Mouse (Mus musculus): ENCODE measurements around the gene Ado.

Ado gene

DNA sequence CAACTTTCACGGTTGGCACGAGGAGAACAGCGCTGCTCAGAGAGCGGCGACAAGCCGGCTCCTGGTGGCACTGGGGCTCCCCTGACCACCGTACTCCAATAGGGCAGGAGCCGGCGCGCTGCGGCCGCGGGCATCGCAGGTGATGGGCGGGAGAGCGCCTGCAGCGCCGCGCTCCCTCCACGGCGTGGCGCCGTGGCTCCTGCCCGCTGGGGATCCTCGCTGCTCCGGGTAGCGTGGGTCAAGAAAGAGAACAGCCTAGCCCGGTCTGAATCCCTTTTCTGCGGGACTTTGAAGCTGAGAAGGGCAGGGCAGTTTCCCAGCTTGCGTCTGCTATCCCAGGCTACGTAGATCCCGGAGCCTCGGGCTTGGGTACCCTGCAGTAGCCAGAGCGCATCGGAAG lies 12.8 kb downstream of the Ado start:
- DNase-seq: peak; percentile 79

GRCm38 (mm10) chr10:67535256-67535655 lies 13.5 kb downstream of the Ado start, which contains the start of gene Egr2:
Egr2 (plus strand) TSS chr10:67535475.
- DNase-seq: peak; percentile 68

DNA sequence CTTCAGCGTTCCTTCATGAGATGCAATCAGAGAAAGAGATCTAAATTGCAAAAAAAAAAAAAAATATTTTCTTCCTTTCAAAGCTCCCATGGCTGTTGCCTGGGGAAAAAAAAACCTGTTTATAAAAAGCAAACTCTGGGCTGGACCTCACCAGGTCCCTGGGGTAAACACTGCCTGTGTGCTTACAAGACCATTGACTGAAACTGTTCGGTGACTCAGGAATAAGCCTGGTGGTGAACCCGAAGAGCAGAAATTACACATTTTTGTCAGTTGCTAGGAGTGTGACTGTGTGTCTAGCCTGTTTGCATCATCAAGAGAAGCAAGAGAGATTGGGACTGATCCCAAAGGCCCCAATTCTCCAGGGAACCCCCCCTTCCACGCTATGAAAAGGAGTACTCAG lies 19.0 kb downstream of the Ado start:
- DNase-seq: no peak

- DNase-seq: no peak
These were observed 22.3 kb downstream of the Ado start for GRCm38 (mm10) chr10:67526435-67526834.

- no peak for DNase-seq
These were observed 24.1 kb downstream of the Ado start for GRCm38 (mm10) chr10:67524694-67525093.

DNA sequence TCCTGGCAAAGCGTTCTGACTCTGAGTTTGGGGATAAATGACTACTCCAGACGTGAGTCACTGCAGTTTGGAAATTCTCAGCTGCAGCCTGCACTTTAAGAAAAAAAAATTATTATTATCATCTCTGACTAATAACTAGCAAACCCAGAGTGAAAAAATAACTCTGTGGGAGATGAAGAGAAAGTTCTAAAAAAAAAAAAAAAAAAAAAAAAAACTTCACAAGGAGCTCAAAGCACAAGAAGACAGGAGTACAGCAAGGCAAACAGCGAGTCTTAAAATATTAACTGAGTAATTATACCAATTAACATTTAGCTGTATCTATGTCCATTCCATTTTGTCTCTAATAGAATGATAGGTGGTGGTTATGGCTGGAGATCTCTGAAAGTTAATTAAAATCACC lies 24.6 kb downstream of the Ado start:
- no peak for DNase-seq

- DNase-seq: no peak
These were observed 30.0 kb downstream of the Ado start for GRCm38 (mm10) chr10:67518733-67519132.

GRCm38 (mm10) chr10:67512871-67513270 lies 35.9 kb downstream of the Ado start:
- DNase-seq: no peak

DNA sequence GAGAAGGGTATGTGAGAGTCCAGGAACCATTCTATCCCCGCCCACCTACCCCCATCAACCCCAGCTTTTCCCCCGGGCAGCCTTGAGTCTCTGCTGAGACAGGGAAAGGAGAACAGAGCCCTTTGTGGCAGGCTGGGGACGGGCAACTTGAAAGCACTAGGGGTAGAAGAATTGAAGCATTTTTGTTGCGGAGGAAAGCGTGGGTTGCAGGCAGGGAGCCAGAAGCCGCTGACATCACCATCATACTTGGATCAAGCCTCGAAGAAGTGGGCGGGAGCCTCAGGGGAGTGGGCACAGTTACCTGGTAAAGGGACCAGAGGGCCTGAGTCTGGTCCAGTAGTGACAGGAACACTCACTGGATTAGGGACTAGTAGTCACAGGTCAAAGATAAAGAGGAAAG lies 36.5 kb downstream of the Ado start:
- peak; percentile 9 for DNase-seq

- no peak for DNase-seq
These were observed 43.5 kb downstream of the Ado start for GRCm38 (mm10) chr10:67505248-67505647.

- no peak for DNase-seq
These were observed 44.7 kb downstream of the Ado start for GRCm38 (mm10) chr10:67504046-67504445.

DNA sequence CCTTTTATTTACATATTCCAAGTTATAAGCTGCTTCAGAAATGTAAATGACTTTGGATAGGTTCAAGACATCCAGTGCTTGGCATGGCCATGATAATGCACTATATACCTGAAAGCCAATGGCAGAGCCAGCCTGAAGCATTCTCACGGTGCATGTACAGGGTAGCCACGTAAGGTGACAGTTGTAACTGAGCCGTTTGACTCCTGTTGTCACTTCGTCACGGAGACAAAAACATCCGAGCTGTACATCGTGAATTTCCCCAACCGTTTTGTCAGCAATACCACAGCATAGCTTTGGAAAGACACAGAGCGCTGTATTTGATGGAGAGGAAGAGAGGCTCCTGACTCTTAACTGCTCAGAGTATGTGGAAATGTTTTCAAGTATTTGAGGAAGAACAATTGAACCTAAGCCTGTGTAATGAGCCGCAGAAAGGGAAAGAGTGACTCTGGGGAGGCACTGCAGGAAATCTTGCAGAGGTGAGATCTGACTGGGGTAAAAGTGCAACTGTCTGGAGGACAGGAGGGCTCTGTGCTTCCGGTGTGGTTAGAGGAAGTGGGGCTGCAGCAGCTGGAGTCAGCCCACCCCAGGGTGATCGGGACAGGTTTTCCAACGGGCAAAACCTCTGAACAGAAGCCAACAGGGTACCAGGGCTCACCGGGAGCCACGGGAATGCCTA lies 45.3 kb downstream of the Ado start:
- peak; percentile 81 for DNase-seq

DNA sequence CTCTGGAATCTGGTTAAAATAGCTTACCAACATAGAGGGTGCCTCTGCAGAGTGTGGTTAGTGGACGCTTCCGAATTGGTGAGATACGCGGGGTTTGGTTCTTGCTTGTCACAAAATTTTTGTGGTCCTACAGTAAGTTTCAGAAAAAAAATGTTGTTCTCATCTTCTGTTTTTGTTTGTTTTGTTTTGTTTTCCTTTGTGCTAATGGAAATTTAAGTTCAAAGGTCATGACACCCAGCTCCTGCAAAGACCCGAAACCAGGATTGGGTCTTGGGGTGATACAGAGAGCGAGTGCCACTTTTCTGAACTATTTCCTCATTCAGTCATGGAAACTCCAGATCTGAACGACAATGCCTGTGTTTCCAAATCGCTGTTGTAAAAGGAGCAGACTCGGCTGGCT lies 50.8 kb downstream of the Ado start:
- DNase-seq: no peak

- DNase-seq: peak; percentile 6
These were observed 51.4 kb downstream of the Ado start for GRCm38 (mm10) chr10:67497144-67497892.
